Mouse (Mus musculus) G1E (cell line): ENCODE data around the gene Slc4a8.

Source experiments
- CTCF ChIP-seq: IDR thresholded peaks from 2 replicates; pipeline ENCODE4 v1.5.1; 2012; ENCODE audit warnings: low read depth, low read length, inconsistent platforms, mixed read lengths
- GATA1 ChIP-seq: IDR thresholded peaks from 2 replicates; pipeline ENCODE4 v1.6.1; 2012; ENCODE audit warnings: borderline replicate concordance, low read length, inconsistent platforms, mixed read lengths

- TF ChIP-seq CTCF (no peak), GATA1 (no peak)
Measured at GRCm38 (mm10) chr15:100815310-100815709, 53.8 kb downstream of the Slc4a8 start.
